Mouse (Mus musculus) NIH3T3 (cell line): ENCODE results near the gene Mier2.

Source experiments
- DNase-seq: peaks from one replicate; pipeline ENCODE4 v3.0.0-alpha.2; 2012; ENCODE audit warnings: low read depth

Gene Mier2

DNA sequence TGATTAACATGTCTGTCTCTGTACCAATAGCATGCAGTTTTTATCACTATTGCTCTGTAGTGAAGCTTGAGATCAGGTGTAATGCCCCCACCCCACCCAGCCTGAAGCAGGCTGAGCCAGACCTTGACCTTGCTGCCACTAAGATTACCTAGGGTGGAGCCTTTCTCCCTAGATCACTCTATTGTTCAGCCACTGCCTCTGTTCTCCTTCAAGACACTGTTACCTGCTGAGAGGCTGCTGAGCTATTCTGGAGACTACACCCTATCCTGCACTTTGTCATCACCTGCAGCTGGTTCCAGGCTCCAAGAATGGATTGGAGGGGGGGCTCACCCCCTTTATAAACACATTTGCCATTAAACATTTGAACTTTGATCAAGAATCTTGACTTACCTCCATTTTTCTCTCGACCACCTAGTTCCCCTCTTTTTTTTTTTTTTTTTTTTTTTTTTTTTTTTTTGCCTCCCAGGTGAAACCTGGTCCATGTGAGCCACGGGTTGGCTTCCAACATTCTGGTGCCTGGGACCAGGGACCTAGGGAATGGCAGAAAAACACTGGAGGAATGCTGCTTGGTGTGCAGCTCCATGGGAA, 58.2 kb downstream of the Mier2 start:
- no peak for DNase-seq

DNA sequence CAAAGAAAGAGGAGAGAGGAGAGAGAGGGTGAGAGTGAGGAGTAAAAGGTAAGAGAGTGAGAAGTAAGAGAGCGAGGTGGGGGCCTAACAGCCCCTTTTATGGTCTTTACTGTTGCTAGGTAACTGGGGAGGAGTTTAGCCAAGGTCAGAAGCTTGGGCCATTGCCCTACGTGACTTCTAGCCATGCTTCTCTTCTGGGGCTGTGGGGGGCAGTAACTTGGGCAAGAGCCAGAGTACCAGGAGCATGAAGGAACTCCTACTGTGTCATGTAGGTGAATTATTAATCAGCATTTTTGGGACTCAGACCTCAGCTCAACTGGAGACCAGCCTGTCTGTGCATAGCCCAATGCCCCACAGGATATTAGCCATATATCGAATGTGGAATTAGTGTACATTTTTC, 59.1 kb downstream of the Mier2 start:
- DNase-seq: no peak
